Mouse (Mus musculus) hindbrain, embryonic 16.5 days (tissue): ENCODE measurements around the gene Tent5c. TPM values are rescaled to one million over a fixed set of nuclear protein-coding genes. Genes with fewer than 3 reads are reported as not detected.
"Not testable (repeated sequence)": the region's sequence is repeated elsewhere in the genome, so short reads cannot be mapped to it uniquely, and the experiment has no call there.

ENCODE experiments used
- ATAC-seq: fragments of 200-750 bp; cut with Nextera tagmentation; 2 replicates; pipeline ENCODE4 v1.8.0; 2017; ENCODE audit warnings: moderate TSS enrichment, moderate library complexity
- H3K27ac ChIP-seq: fragments of 300-500 bp; sonication (generic); 2 replicates; pipeline ENCODE4 v1.5.1; 2014; ENCODE audit warnings: low read depth, mild to moderate bottlenecking, control low read depth, low read length, moderate library complexity
- H3K27me3 ChIP-seq: fragments of 300-500 bp; sonication (generic); replicated peaks from 2 replicates; pipeline ENCODE4 v1.6.1; 2014; ENCODE audit warnings: low read length; ENCODE audit not compliant: control insufficient read depth, insufficient read depth
- H3K36me3 ChIP-seq: fragments of 300-500 bp; sonication (generic); 2 replicates; pipeline ENCODE4 v1.6.1; 2014; ENCODE audit warnings: mild to moderate bottlenecking, low read length, moderate library complexity, mixed read lengths; ENCODE audit not compliant: control insufficient read depth, insufficient read depth
- H3K4me1 ChIP-seq: fragments of 300-500 bp; sonication (generic); 2 replicates; pipeline ENCODE4 v1.6.1; 2014; ENCODE audit warnings: low read depth, low read length; ENCODE audit not compliant: control insufficient read depth, insufficient read depth
- H3K4me2 ChIP-seq: fragments of 300-500 bp; sonication (generic); 2 replicates; pipeline ENCODE4 v1.6.1; 2014; ENCODE audit warnings: mild to moderate bottlenecking, low read length, control low read depth, moderate library complexity
- H3K4me3 ChIP-seq: fragments of 300-500 bp; sonication (generic); 2 replicates; pipeline ENCODE4 v1.5.1; 2014; ENCODE audit warnings: mild to moderate bottlenecking, low read length, control low read depth, moderate library complexity
- H3K9ac ChIP-seq: fragments of 300-500 bp; sonication (generic); 2 replicates; pipeline ENCODE4 v1.6.1; 2014; ENCODE audit warnings: low read depth, mild to moderate bottlenecking, control low read depth, low read length, moderate library complexity
- H3K9me3 ChIP-seq: fragments of 300-500 bp; sonication (generic); 2 replicates; pipeline ENCODE4 v1.6.1; 2014; ENCODE audit warnings: mild to moderate bottlenecking, low read length, moderate library complexity; ENCODE audit not compliant: control insufficient read depth
- WGBS: fragments of 180-500 bp; shearing (Covaris S2); extraction: QIAGEN DNeasy Blood & Tissue Kit; methylation state at CpG from one replicate; pipeline ENCODE4 v1.1.7; 2014; 5-methylcytosine and 5-hydroxymethylcytosine counted together
- polyA plus RNA-seq: library from polyadenylated mRNA; unstranded; fragments of >200 nt; fragmentation: Nextera tagmentation; extraction: Ambion mirVana; gene quantifications from 2 replicates; pipeline ENCODE4 v1.2.1, GENCODE M21; 2015

Gene Tent5c
- polyA plus RNA-seq, 1 experiment from 2014 or later, result 3.3 TPM

- no peak for ATAC-seq
- H3K4me3 ChIP-seq, result no peak overlapping the region
- no peak overlapping the region for H3K27ac ChIP-seq
- H3K27me3 ChIP-seq, result no peaks in the 10 kb centered on the region
- no peaks in the 10 kb centered on the region for H3K36me3 ChIP-seq
- no peak overlapping the region for H3K9ac ChIP-seq
- 80% methylated on average over 1 of the region's 1 CpGs for WGBS
- no peak overlapping the region for H3K4me2 ChIP-seq
- no peaks in the 10 kb centered on the region for H3K9me3 ChIP-seq
- H3K4me1 ChIP-seq, result peaks cover 6% of the 10 kb centered on the region; the same call in 1 of the 2 replicates
Observed at GRCm38 (mm10) chr3:100418387-100418786, 70.7 kb downstream of the Tent5c start.

DNA sequence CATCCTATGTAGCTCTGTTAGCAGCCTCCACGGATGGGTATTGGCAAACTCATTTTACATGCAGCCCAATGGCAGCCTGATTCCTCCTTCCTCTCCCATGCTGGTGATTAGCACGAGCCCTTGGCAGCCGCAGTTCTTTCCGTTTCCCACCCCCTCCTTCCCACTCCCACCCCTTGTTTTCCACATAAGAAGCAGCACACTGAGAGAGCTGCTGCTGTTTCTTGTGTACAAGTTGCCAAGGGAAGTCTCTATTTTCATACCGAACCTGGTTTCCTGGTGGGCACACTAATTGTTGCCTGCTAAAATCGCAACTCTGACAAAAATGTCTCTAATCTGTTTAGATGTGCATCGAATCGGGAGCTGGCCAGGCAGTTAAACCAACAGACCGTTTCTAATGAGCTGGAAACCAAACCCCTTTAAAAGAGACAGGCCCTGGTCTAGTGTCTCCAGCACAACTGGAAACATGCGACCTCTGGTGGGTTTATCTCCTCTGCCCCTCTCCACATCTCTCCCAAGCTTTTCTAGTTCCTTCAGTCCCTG, 71.3 kb downstream of the Tent5c start:
- no peak overlapping the region for H3K4me3 ChIP-seq
- WGBS, result 15% methylated on average over 10 of the region's 10 CpGs
- ATAC-seq, result peak; percentile 87
- H3K4me1 ChIP-seq, result peaks cover 6% of the 10 kb centered on the region; the same call in 1 of the 2 replicates
- H3K36me3 ChIP-seq, result no peaks in the 10 kb centered on the region
- H3K27ac ChIP-seq, result no peak overlapping the region
- no peaks in the 10 kb centered on the region for H3K9me3 ChIP-seq
- no peak overlapping the region for H3K9ac ChIP-seq
- H3K27me3 ChIP-seq, result no peaks in the 10 kb centered on the region
- H3K4me2 ChIP-seq, result peak overlapping the region; percentile 43

DNA sequence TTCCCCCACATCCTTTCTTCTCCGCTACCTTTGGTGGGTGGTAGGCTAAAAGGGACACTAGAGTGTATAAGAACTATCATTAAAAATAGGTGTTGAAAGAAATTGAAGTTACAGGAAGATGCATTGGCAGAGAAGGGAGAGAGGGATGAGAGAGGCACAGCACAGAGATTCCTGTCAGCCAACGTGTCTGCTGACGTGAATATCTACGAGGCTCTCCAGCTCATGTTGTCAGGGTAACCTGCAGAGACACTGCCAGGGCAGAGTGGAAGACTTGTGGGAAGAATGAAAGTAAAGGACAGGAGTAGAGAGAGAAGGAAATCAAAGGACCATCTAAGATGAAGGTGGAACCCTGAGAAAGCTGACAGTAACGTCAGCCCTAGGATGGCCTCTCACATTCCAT, 73.5 kb downstream of the Tent5c start:
- H3K4me1 ChIP-seq, result peaks cover 6% of the 10 kb centered on the region; the same call in 1 of the 2 replicates
- no peaks in the 10 kb centered on the region for H3K27me3 ChIP-seq
- no peak for ATAC-seq
- H3K4me2 ChIP-seq, result no peak overlapping the region
- no peak overlapping the region for H3K4me3 ChIP-seq
- no peaks in the 10 kb centered on the region for H3K36me3 ChIP-seq
- no peaks in the 10 kb centered on the region for H3K9me3 ChIP-seq
- no peak overlapping the region for H3K9ac ChIP-seq
- H3K27ac ChIP-seq, result no peak overlapping the region
- WGBS, result 68% methylated on average over 5 of the region's 5 CpGs

GRCm38 (mm10) chr3:100413586-100413985, 75.5 kb downstream of the Tent5c start:
- not testable (repeated sequence) for H3K9ac ChIP-seq, H3K4me2 ChIP-seq, H3K36me3 ChIP-seq, ATAC-seq, H3K4me3 ChIP-seq, H3K27me3 ChIP-seq, H3K27ac ChIP-seq, H3K4me1 ChIP-seq, H3K9me3 ChIP-seq
- WGBS, result 99% methylated on average over 3 of the region's 3 CpGs

- Histone ChIP-seq H3K9ac (no peak overlapping the region), H3K4me1 (no peaks in the 10 kb centered on the region), H3K36me3 (no peaks in the 10 kb centered on the region), H3K27ac (no peak overlapping the region), H3K4me2 (no peak overlapping the region), H3K9me3 (no peaks in the 10 kb centered on the region), H3K27me3 (no peaks in the 10 kb centered on the region), H3K4me3 (no peak overlapping the region)
- WGBS, result 86% methylated on average over 7 of the region's 7 CpGs
- no peak; the same call in 1 of the 2 replicates for ATAC-seq
Observed at GRCm38 (mm10) chr3:100411945-100412344, 77.2 kb downstream of the Tent5c start.

DNA sequence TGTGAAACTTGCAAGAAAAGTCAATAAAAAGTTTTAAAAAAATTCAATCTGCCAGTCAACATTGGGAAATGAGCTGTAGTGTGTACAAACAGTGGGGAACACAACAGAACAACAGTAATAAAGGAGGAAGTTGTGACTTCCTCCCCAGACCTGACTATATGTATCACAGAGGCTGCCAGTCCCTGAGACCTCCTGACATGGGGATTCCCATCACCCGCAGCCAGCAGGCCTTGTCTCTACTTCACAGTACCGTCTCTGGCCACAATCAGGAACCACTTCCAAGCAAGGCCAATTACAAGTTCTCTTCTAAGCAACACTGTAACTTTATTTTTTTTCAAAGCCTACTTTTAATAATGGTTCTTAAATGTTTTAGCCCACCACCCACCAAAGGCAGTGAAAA, 79.8 kb downstream of the Tent5c start:
- ATAC-seq, result no peak
- WGBS, result 96% methylated on average over 2 of the region's 2 CpGs

DNA sequence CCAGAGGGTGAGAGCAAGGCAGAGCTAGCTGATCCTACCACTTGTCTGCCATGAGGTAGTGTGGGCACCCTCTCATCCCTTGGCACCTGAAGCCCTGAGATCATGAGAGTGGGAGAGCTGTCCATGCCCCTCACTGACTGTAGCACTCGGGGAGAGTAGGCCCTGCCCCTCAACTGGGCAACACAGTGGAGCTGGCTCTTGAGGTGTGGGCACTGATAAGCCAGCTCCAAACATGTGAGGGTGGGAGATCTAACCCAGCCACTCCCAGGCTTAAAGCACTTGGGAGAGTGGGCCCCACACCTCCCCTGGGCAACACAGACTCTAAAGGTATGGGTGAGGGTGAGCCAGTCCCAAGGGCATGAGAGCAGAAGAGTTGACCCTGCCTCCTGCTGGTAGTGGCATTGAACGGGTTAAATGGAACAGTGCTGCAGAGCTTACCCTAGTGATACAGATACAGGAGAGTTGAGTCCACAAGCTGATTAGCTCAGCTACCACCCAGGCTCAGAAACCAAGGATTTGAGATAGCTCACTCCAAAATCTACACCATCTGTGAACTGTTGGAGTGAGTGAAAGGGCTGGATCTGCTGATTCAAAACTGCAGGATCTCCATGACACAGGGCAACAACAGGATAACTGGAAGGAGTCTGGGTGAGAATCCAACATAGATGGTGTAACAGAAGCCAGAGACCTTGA, 80.6 kb downstream of the Tent5c start:
- 75% methylated on average over 2 of the region's 2 CpGs for WGBS
- H3K4me3 ChIP-seq, result no peak overlapping the region
- H3K9ac ChIP-seq, result no peak overlapping the region

More for the DNA sequence above, 79.8 kb downstream of the Tent5c start:
- no peaks in the 10 kb centered on the region for H3K9me3 ChIP-seq
- H3K27ac ChIP-seq, result no peak overlapping the region
- no peaks in the 10 kb centered on the region for H3K27me3 ChIP-seq
- H3K9ac ChIP-seq, result no peak overlapping the region
- no peaks in the 10 kb centered on the region for H3K36me3 ChIP-seq
- no peaks in the 10 kb centered on the region for H3K4me1 ChIP-seq
- H3K4me2 ChIP-seq, result no peak overlapping the region
- no peak overlapping the region for H3K4me3 ChIP-seq

DNA sequence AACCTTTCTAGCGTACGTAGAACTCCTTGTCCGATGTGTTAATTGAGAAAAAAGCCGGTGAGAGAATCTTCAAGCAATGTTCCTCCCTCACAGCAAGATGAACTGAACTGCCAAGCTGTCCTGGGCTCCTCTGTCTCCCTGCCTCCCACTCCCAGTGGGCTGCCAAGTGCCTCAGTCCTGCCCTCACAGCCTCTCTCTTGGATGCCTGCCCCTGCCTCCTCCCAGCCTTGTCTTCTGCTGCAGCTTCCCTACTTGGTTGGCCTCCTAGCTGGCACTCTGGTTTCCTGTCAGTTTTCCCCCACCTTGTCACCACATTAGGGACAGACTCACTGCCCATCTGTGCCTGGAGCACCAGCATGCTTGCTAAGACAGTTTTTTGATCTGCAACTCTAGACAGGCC, 86.5 kb downstream of the Tent5c start:
- WGBS, result 90% methylated on average over 4 of the region's 4 CpGs
- no peak overlapping the region for H3K27ac ChIP-seq
- H3K27me3 ChIP-seq, result no peaks in the 10 kb centered on the region
- no peak overlapping the region for H3K4me3 ChIP-seq
- no peaks in the 10 kb centered on the region for H3K9me3 ChIP-seq
- no peaks in the 10 kb centered on the region for H3K36me3 ChIP-seq
- H3K9ac ChIP-seq, result no peak overlapping the region
- H3K4me1 ChIP-seq, result no peaks in the 10 kb centered on the region
- no peak overlapping the region for H3K4me2 ChIP-seq
- no peak for ATAC-seq

More for the DNA sequence above, 80.6 kb downstream of the Tent5c start:
- no peak for ATAC-seq
- Histone ChIP-seq H3K27ac (no peak overlapping the region), H3K4me2 (no peak overlapping the region), H3K4me1 (no peaks in the 10 kb centered on the region), H3K36me3 (no peaks in the 10 kb centered on the region), H3K27me3 (no peaks in the 10 kb centered on the region), H3K9me3 (no peaks in the 10 kb centered on the region)
